Mouse (Mus musculus) kidney, embryonic 16.5 days (tissue): ENCODE data around the gene Pla2g6. TPM values are rescaled to one million over a fixed set of nuclear protein-coding genes. Genes with fewer than 3 reads are reported as not detected.

ENCODE experiments used
- ATAC-seq: fragments of 200-750 bp; cut with Nextera tagmentation; 2 replicates; pipeline ENCODE4 v1.8.0; 2017; ENCODE audit warnings: moderate TSS enrichment; ENCODE audit not compliant: low FRiP score, low TSS enrichment
- H3K27ac ChIP-seq: fragments of 300-500 bp; sonication (generic); 2 replicates; pipeline ENCODE4 v1.5.1; 2014; ENCODE audit warnings: low read length
- H3K27me3 ChIP-seq: fragments of 300-500 bp; sonication (generic); 2 replicates; pipeline ENCODE4 v1.6.1; 2014; ENCODE audit warnings: low read length, control low read depth, mixed read lengths; ENCODE audit not compliant: insufficient read depth
- H3K36me3 ChIP-seq: fragments of 300-500 bp; sonication (generic); 2 replicates; pipeline ENCODE4 v1.6.1; 2014; ENCODE audit warnings: low read length, control low read depth, mixed read lengths; ENCODE audit not compliant: insufficient read depth
- H3K4me1 ChIP-seq: fragments of 300-500 bp; sonication (generic); 2 replicates; pipeline ENCODE4 v1.6.1; 2014; ENCODE audit warnings: low read length, control low read depth, mixed read lengths; ENCODE audit not compliant: insufficient read depth
- H3K4me2 ChIP-seq: fragments of 300-500 bp; sonication (generic); replicated peaks from 2 replicates; pipeline ENCODE4 v1.6.1; 2014; ENCODE audit warnings: low read depth, low read length
- H3K4me3 ChIP-seq: fragments of 300-500 bp; sonication (generic); 2 replicates; pipeline ENCODE4 v1.5.1; 2014; ENCODE audit warnings: mild to moderate bottlenecking, low read length
- H3K9ac ChIP-seq: fragments of 300-500 bp; sonication (generic); replicated peaks from 2 replicates; pipeline ENCODE4 v1.6.1; 2014; ENCODE audit warnings: low read length
- H3K9me3 ChIP-seq: fragments of 300-500 bp; sonication (generic); 2 replicates; pipeline ENCODE4 v1.6.1; 2016; ENCODE audit warnings: low read length, control low read depth
- WGBS: fragments of 180-500 bp; shearing (Covaris S2); extraction: QIAGEN DNeasy Blood & Tissue Kit; methylation state at CpG from one replicate; pipeline ENCODE4 v1.1.7; 2014; 5-methylcytosine and 5-hydroxymethylcytosine counted together
- polyA plus RNA-seq: library from polyadenylated mRNA; unstranded; fragments of >200 nt; fragmentation: Nextera tagmentation; extraction: Ambion mirVana; gene quantifications from 2 replicates; pipeline ENCODE4 v1.2.1, GENCODE M21; 2015

Pla2g6 gene
- polyA plus RNA-seq, 1 experiment from 2014 or later, result 18.3 TPM

GRCm38 (mm10) chr15:79364120-79364519, 35.9 kb upstream of the Pla2g6 start:
- 62% methylated on average over 6 of the region's 6 CpGs for WGBS
- Histone ChIP-seq H3K27ac (no peak overlapping the region), H3K27me3 (no peaks in the 10 kb centered on the region), H3K4me2 (no peak overlapping the region), H3K36me3 (peaks cover 41% of the 10 kb centered on the region), H3K4me3 (no peak overlapping the region), H3K4me1 (peaks cover 43% of the 10 kb centered on the region), H3K9ac (no peak overlapping the region), H3K9me3 (no peaks in the 10 kb centered on the region)
- ATAC-seq, result no peak

- Histone ChIP-seq H3K4me2 (no peak overlapping the region), H3K9ac (no peak overlapping the region), H3K27me3 (no peaks in the 10 kb centered on the region), H3K36me3 (peaks cover 36% of the 10 kb centered on the region), H3K9me3 (no peaks in the 10 kb centered on the region), H3K4me3 (no peak overlapping the region), H3K4me1 (peaks cover 52% of the 10 kb centered on the region), H3K27ac (peak overlapping the region; percentile 32)
- ATAC-seq, result no peak
- WGBS, result 59% methylated on average over 4 of the region's 4 CpGs
Measured at GRCm38 (mm10) chr15:79361023-79361422, 32.8 kb upstream of the Pla2g6 start.

- WGBS, result 42% methylated on average over 7 of the region's 7 CpGs
- Histone ChIP-seq H3K9ac (no peak overlapping the region; the same call in 1 of the 2 replicates), H3K4me2 (no peak overlapping the region), H3K27ac (peak overlapping the region; percentile 67), H3K36me3 (peaks cover 32% of the 10 kb centered on the region), H3K9me3 (no peaks in the 10 kb centered on the region), H3K4me3 (no peak overlapping the region), H3K27me3 (no peaks in the 10 kb centered on the region), H3K4me1 (peaks cover 56% of the 10 kb centered on the region)
- no peak for ATAC-seq
Measured at GRCm38 (mm10) chr15:79360371-79360770, 32.2 kb upstream of the Pla2g6 start.

GRCm38 (mm10) chr15:79359954-79360353, 31.8 kb upstream of the Pla2g6 start:
- Histone ChIP-seq H3K9ac (no peak overlapping the region; the same call in 1 of the 2 replicates), H3K27me3 (no peaks in the 10 kb centered on the region), H3K9me3 (no peaks in the 10 kb centered on the region), H3K4me3 (no peak overlapping the region), H3K4me2 (no peak overlapping the region), H3K4me1 (peaks cover 56% of the 10 kb centered on the region), H3K27ac (peak overlapping the region; percentile 67), H3K36me3 (peaks cover 28% of the 10 kb centered on the region)
- 14% methylated on average over 6 of the region's 6 CpGs for WGBS
- ATAC-seq, result peak; percentile 41

- H3K4me3 ChIP-seq, result peak overlapping the region; percentile 57
- peak; percentile 47 for ATAC-seq
- H3K9ac ChIP-seq, result peak overlapping the region; percentile 72
- WGBS, result 24% methylated on average over 12 of the region's 12 CpGs
- no peaks in the 10 kb centered on the region for H3K27me3 ChIP-seq
- peaks cover 11% of the 10 kb centered on the region for H3K36me3 ChIP-seq
- H3K4me2 ChIP-seq, result peak overlapping the region; percentile 99
- H3K9me3 ChIP-seq, result no peaks in the 10 kb centered on the region
- H3K27ac ChIP-seq, result peak overlapping the region; percentile 92
- H3K4me1 ChIP-seq, result peaks cover 63% of the 10 kb centered on the region
Measured at GRCm38 (mm10) chr15:79357974-79358690, 29.9 kb upstream of the Pla2g6 start.

GRCm38 (mm10) chr15:79357036-79357911, 29.1 kb upstream of the Pla2g6 start:
- Histone ChIP-seq H3K36me3 (peaks cover 3% of the 10 kb centered on the region; the same call in 1 of the 2 replicates), H3K4me1 (peaks cover 66% of the 10 kb centered on the region), H3K4me2 (peak overlapping the region; percentile 99), H3K27me3 (no peaks in the 10 kb centered on the region), H3K4me3 (peak overlapping the region; percentile 57), H3K9ac (peak overlapping the region; percentile 72), H3K27ac (peak overlapping the region; percentile 92), H3K9me3 (no peaks in the 10 kb centered on the region)
- peak; percentile 78 for ATAC-seq
- under 1% methylated on average over 77 of the region's 77 CpGs for WGBS

GRCm38 (mm10) chr15:79356481-79356880, 28.3 kb upstream of the Pla2g6 start:
- H3K36me3 ChIP-seq, result no peaks in the 10 kb centered on the region
- peak overlapping the region; percentile 57 for H3K4me3 ChIP-seq
- H3K4me1 ChIP-seq, result peaks cover 67% of the 10 kb centered on the region
- no peak overlapping the region for H3K27ac ChIP-seq
- no peaks in the 10 kb centered on the region for H3K9me3 ChIP-seq
- H3K9ac ChIP-seq, result peak overlapping the region; percentile 72
- H3K27me3 ChIP-seq, result no peaks in the 10 kb centered on the region
- peak overlapping the region; percentile 99 for H3K4me2 ChIP-seq
- WGBS, result 68% methylated on average over 8 of the region's 8 CpGs
- no peak for ATAC-seq

- Histone ChIP-seq H3K4me3 (no peak overlapping the region), H3K4me2 (no peak overlapping the region), H3K9me3 (no peaks in the 10 kb centered on the region), H3K9ac (no peak overlapping the region), H3K36me3 (no peaks in the 10 kb centered on the region), H3K27ac (no peak overlapping the region), H3K27me3 (no peaks in the 10 kb centered on the region), H3K4me1 (peaks cover 56% of the 10 kb centered on the region)
- WGBS, result 83% methylated on average over 4 of the region's 4 CpGs
- ATAC-seq, result no peak
Measured at GRCm38 (mm10) chr15:79354619-79355018, 26.4 kb upstream of the Pla2g6 start.

- H3K4me1 ChIP-seq, result peaks cover 55% of the 10 kb centered on the region
- WGBS, result 89% methylated on average over 5 of the region's 5 CpGs
- H3K4me3 ChIP-seq, result no peak overlapping the region
- no peaks in the 10 kb centered on the region for H3K27me3 ChIP-seq
- no peak overlapping the region for H3K27ac ChIP-seq
- H3K4me2 ChIP-seq, result no peak overlapping the region
- no peak overlapping the region for H3K9ac ChIP-seq
- H3K9me3 ChIP-seq, result no peaks in the 10 kb centered on the region
- H3K36me3 ChIP-seq, result no peaks in the 10 kb centered on the region
- ATAC-seq, result no peak
Measured at GRCm38 (mm10) chr15:79353690-79354305, 25.6 kb upstream of the Pla2g6 start.
